Mouse (Mus musculus) spleen, adult 2 months (tissue): Measurements from ENCODE around the gene Cblb. TPM values are rescaled to one million over a fixed set of nuclear protein-coding genes. Genes with fewer than 3 reads are reported as not detected.

ENCODE experiments used
- DNase-seq, 2 experiments: peaks; one replicate each; pipeline versions ENCODE4 v3.0.0 to v3.0.0-alpha.2; 2012 to 2021; ENCODE audit warnings: low spot score in 2 of 2, low read depth in 1 of 2
- H3K27ac ChIP-seq: fragments of 200-500 bp; 2 replicates; pipeline ENCODE4 v1.5.1; 2012; ENCODE audit warnings: low read length, inconsistent platforms; ENCODE audit not compliant: insufficient read depth
- H3K27me3 ChIP-seq: fragments of 200-500 bp; 2 replicates; pipeline ENCODE4 v1.6.1; 2012; ENCODE audit warnings: mild to moderate bottlenecking, moderate library complexity, low read length, inconsistent platforms; ENCODE audit not compliant: control insufficient read depth, insufficient read depth
- H3K36me3 ChIP-seq: fragments of 200-500 bp; 2 replicates; pipeline ENCODE4 v1.6.1; 2012; ENCODE audit warnings: mild to moderate bottlenecking, low read length, inconsistent platforms; ENCODE audit not compliant: control insufficient read depth, insufficient read depth
- H3K4me1 ChIP-seq: fragments of 200-500 bp; 2 replicates; pipeline ENCODE4 v1.6.1; 2011; ENCODE audit warnings: inconsistent platforms; ENCODE audit not compliant: control insufficient read depth, insufficient read depth, insufficient read length
- H3K4me3 ChIP-seq: fragments of 200-500 bp; 2 replicates; pipeline ENCODE4 v1.5.1; 2011; ENCODE audit warnings: mild to moderate bottlenecking, inconsistent platforms; ENCODE audit not compliant: insufficient read depth, insufficient read length; ENCODE audit errors: extremely low read depth
- CTCF ChIP-seq: fragments of 200-500 bp; IDR thresholded peaks from 2 replicates; pipeline ENCODE4 v1.5.1; 2011; ENCODE audit warnings: mild to moderate bottlenecking, inconsistent platforms; ENCODE audit not compliant: insufficient read depth, insufficient read length, insufficient replicate concordance; ENCODE audit errors: extremely low read depth
- POLR2A ChIP-seq: fragments of 200-500 bp; IDR thresholded peaks from 2 replicates; pipeline ENCODE4 v1.6.1; 2011; ENCODE audit warnings: low read depth, low read length, inconsistent platforms
- WGBS: fragments of 180-500 bp; shearing (Covaris S2); methylation state at CpG from one replicate; pipeline ENCODE4 v1.1.7; 2018; 5-methylcytosine and 5-hydroxymethylcytosine counted together
- polyA plus RNA-seq: library from polyadenylated mRNA; depleted of rRNA; stranded (reverse); fragments of >200 nt; gene quantifications from 2 replicates; pipeline ENCODE4 v1.2.3, GENCODE M21; 2012

The Cblb gene
- polyA plus RNA-seq, 1 experiment: 18.1 TPM

GRCm38 (mm10) chr16:52080619-52081395 lies 49.8 kb downstream of the Cblb start:
- Histone ChIP-seq H3K27me3 (no peaks in the 10 kb centered on the region), H3K4me3 (no peak overlapping the region), H3K4me1 (peaks cover 9% of the 10 kb centered on the region; the same call in 1 of the 2 replicates), H3K36me3 (no peaks in the 10 kb centered on the region), H3K27ac (peak overlapping the region; percentile 84)
- no peak for DNase-seq
- no peak for TF ChIP-seq POLR2A
- no peak for TF ChIP-seq CTCF
- WGBS: 62% methylated on average over 11 of the region's 11 CpGs

DNA sequence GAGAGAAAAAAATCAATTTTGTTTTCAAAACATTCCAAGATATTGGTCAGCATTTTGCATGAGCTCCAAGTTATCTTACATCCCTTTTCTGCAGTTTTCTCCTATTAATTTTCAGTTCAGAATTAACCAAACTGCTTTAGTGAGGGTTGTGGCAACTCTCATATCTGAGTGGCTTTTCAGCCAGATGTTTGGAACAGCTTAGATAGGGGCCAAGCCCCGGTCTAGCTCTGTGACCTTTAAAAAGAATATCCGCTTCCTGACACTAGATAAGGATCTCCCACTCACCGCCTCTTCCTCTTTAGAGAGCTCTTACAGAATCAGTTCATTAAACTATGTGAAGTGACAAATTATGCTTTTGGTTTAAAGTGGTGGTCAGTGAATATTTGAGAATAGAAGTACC lies 50.7 kb downstream of the Cblb start:
- peak overlapping the region; percentile 49; the same call in 1 of the 2 replicates for H3K27ac ChIP-seq
- TF ChIP-seq POLR2A (no peak), CTCF (no peak)
- H3K4me3 ChIP-seq: peak overlapping the region; percentile 12; the same call in 1 of the 2 replicates
- DNase-seq: peak in 1 of 2 experiments; percentile 40
- WGBS: 10% methylated on average over 3 of the region's 3 CpGs
- peaks cover 9% of the 10 kb centered on the region; the same call in 1 of the 2 replicates for H3K4me1 ChIP-seq
- no peaks in the 10 kb centered on the region for H3K36me3 ChIP-seq
- no peaks in the 10 kb centered on the region for H3K27me3 ChIP-seq

GRCm38 (mm10) chr16:52086793-52087450 lies 55.9 kb downstream of the Cblb start:
- no peak for DNase-seq
- TF ChIP-seq POLR2A: no peak
- no peak for TF ChIP-seq CTCF
- no peaks in the 10 kb centered on the region for H3K27me3 ChIP-seq
- 68% methylated on average over 9 of the region's 9 CpGs for WGBS
- H3K27ac ChIP-seq: no peak overlapping the region
- no peak overlapping the region for H3K4me3 ChIP-seq
- peaks cover 24% of the 10 kb centered on the region for H3K4me1 ChIP-seq
- H3K36me3 ChIP-seq: no peaks in the 10 kb centered on the region

DNA sequence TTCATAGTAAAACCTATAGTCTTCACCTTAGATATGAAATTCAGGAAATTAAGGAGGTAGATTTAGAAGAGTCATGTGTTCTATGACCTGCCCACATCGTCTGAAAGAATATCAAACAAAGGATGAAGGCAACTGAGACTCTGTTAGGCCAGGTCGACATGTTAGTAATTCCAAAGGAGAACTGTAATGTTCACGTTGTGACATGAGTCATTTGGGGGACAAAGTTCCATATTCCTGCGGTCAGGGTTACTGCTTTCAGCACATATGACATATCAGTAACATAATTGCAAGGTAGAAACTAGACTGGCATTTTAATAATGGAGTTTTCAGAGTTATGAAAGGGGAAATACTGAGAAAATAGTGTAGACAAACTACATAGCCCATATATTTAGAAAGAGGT lies 58.3 kb downstream of the Cblb start:
- Histone ChIP-seq H3K4me1 (peaks cover 38% of the 10 kb centered on the region), H3K27ac (no peak overlapping the region), H3K27me3 (no peaks in the 10 kb centered on the region), H3K36me3 (no peaks in the 10 kb centered on the region), H3K4me3 (no peak overlapping the region)
- no peak for TF ChIP-seq CTCF
- TF ChIP-seq POLR2A: no peak
- 74% methylated on average over 4 of the region's 4 CpGs for WGBS
- DNase-seq: no peak

GRCm38 (mm10) chr16:52090899-52091298 lies 59.9 kb downstream of the Cblb start:
- peak; percentile 33 to 61 for DNase-seq
- Histone ChIP-seq H3K36me3 (no peaks in the 10 kb centered on the region), H3K4me3 (no peak overlapping the region), H3K4me1 (peaks cover 50% of the 10 kb centered on the region), H3K27ac (no peak overlapping the region), H3K27me3 (no peaks in the 10 kb centered on the region)
- WGBS: 8% methylated on average over 6 of the region's 6 CpGs
- TF ChIP-seq CTCF (no peak), POLR2A (no peak)

DNA sequence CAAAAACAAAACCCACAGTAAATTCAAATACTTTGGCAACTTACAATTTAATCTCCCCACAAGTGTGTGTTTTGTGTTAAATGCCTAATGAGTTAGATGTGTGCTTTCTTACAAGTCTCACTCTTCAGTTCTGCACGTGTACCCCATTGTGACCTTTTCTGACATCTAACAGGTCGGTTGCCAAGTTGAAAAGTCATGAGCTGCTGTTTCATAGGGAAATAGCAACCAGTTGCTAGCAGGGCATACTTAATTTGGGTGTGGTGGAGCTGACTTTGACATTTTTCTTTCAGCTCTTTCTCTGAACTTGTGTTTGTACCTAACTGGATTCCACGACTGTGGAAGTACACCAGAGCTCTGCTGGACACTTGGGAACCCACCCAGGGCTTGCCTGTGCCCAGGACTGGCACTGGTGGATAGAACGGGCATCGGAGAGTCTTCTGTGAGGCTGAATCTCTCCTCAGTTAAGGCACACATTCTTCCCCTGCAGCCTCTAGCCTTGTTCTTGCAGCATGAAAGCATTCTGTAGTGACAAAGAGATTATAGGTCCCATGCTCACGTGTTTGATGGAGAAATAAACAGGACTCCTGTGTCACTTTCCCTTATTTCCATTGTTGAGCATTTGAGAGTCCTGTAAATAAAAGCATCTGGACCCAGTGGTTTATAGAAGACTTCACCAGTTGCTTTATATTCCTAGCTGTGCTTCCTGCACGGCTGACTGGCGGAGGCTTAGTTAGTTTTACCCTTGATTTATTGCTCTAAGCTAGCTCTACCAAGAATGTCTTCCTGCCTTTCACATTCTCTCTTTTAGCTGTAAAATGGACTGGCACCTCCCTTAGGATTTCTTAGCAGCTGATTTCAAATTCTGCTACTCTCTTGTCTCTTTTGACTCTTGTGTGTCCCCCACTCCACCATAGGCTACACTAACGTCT lies 62.6 kb downstream of the Cblb start:
- Histone ChIP-seq H3K4me1 (peaks cover 45% of the 10 kb centered on the region), H3K36me3 (no peaks in the 10 kb centered on the region), H3K27ac (peak overlapping the region; percentile 77), H3K27me3 (no peaks in the 10 kb centered on the region), H3K4me3 (no peak overlapping the region)
- TF ChIP-seq POLR2A (no peak), CTCF (no peak)
- no peak for DNase-seq
- WGBS: 59% methylated on average over 9 of the region's 9 CpGs
